Mouse (Mus musculus) megakaryocyte, embryonic 14.5 days (primary cell): ENCODE data around the gene Tnfrsf14. TPM values are rescaled to one million over a fixed set of nuclear protein-coding genes. Genes with fewer than 3 reads are reported as not detected.

Experiments used
- H3K27me3 ChIP-seq: replicated peaks from 2 replicates; pipeline ENCODE3; 2012; ENCODE audit warnings: inconsistent platforms
- H3K36me3 ChIP-seq: replicated peaks from 2 replicates; pipeline ENCODE3; 2012; ENCODE audit warnings: low read length, inconsistent platforms, mixed read lengths
- H3K4me1 ChIP-seq: 2 replicates; pipeline ENCODE4 v1.6.1; 2012; ENCODE audit warnings: inconsistent platforms
- H3K4me3 ChIP-seq: replicated peaks from 2 replicates; pipeline ENCODE3; 2012; ENCODE audit warnings: moderate library complexity, mild to moderate bottlenecking, inconsistent platforms
- H3K9me3 ChIP-seq: 2 replicates; pipeline ENCODE4 v1.6.1; 2012; ENCODE audit warnings: inconsistent platforms
- FLI1 ChIP-seq: IDR thresholded peaks from 2 replicates; pipeline ENCODE4 v1.6.1; 2012; ENCODE audit warnings: low read length, inconsistent platforms, mixed read lengths
- GATA1 ChIP-seq: IDR thresholded peaks from 3 replicates; pipeline ENCODE4 v1.6.1; 2012; ENCODE audit warnings: mixed read lengths, low read length, inconsistent platforms, borderline replicate concordance
- polyA plus RNA-seq: library from polyadenylated mRNA; stranded (reverse); fragments of >175 nt; gene quantifications from 2 replicates; pipeline ENCODE4 v1.2.3, GENCODE M21; 2012; ENCODE audit warnings: low replicate concordance; ENCODE audit not compliant: insufficient read depth

Gene Tnfrsf14
- polyA plus RNA-seq, 1 experiment, result 5.4 TPM

- TF ChIP-seq FLI1 (no peak), GATA1 (no peak)
- peaks cover 13% of the 10 kb centered on the region for H3K9me3 ChIP-seq
- H3K4me3 ChIP-seq, result no peak overlapping the region
- peaks cover 61% of the 10 kb centered on the region for H3K36me3 ChIP-seq
- peaks cover 2% of the 10 kb centered on the region for H3K27me3 ChIP-seq
- peaks cover 20% of the 10 kb centered on the region for H3K4me1 ChIP-seq
Measured at GRCm38 (mm10) chr4:154922291-154922690, 6.1 kb downstream of the Tnfrsf14 start.

- Histone ChIP-seq H3K9me3 (no peaks in the 10 kb centered on the region; the same call in 1 of the 2 replicates), H3K27me3 (peaks cover 11% of the 10 kb centered on the region), H3K4me3 (no peak overlapping the region), H3K36me3 (peaks cover 19% of the 10 kb centered on the region), H3K4me1 (peaks cover 16% of the 10 kb centered on the region)
- TF ChIP-seq GATA1, result no peak
- TF ChIP-seq FLI1, result no peak
Measured at GRCm38 (mm10) chr4:154916662-154917061, 11.7 kb downstream of the Tnfrsf14 start.

- Histone ChIP-seq H3K27me3 (peaks cover 11% of the 10 kb centered on the region), H3K4me1 (peaks cover 30% of the 10 kb centered on the region), H3K36me3 (peaks cover 16% of the 10 kb centered on the region), H3K4me3 (no peak overlapping the region), H3K9me3 (no peaks in the 10 kb centered on the region; the same call in 1 of the 2 replicates)
- TF ChIP-seq FLI1 (no peak), GATA1 (no peak)
Measured at GRCm38 (mm10) chr4:154915286-154915685, 13.1 kb downstream of the Tnfrsf14 start.

GRCm38 (mm10) chr4:154914707-154915106 lies 13.7 kb downstream of the Tnfrsf14 start:
- peaks cover 11% of the 10 kb centered on the region for H3K27me3 ChIP-seq
- H3K9me3 ChIP-seq, result no peaks in the 10 kb centered on the region; the same call in 1 of the 2 replicates
- H3K4me1 ChIP-seq, result peaks cover 31% of the 10 kb centered on the region
- peaks cover 16% of the 10 kb centered on the region for H3K36me3 ChIP-seq
- no peak overlapping the region for H3K4me3 ChIP-seq
- TF ChIP-seq FLI1 (no peak), GATA1 (no peak)

GRCm38 (mm10) chr4:154914252-154914651 lies 14.1 kb downstream of the Tnfrsf14 start:
- peaks cover 16% of the 10 kb centered on the region for H3K36me3 ChIP-seq
- TF ChIP-seq GATA1 (no peak), FLI1 (no peak)
- no peaks in the 10 kb centered on the region; the same call in 1 of the 2 replicates for H3K9me3 ChIP-seq
- H3K4me1 ChIP-seq, result peaks cover 31% of the 10 kb centered on the region
- no peak overlapping the region for H3K4me3 ChIP-seq
- H3K27me3 ChIP-seq, result peaks cover 11% of the 10 kb centered on the region

GRCm38 (mm10) chr4:154913845-154914244 lies 14.5 kb downstream of the Tnfrsf14 start:
- no peak overlapping the region for H3K4me3 ChIP-seq
- TF ChIP-seq GATA1 (no peak), FLI1 (no peak)
- peaks cover 32% of the 10 kb centered on the region for H3K4me1 ChIP-seq
- peaks cover 16% of the 10 kb centered on the region for H3K36me3 ChIP-seq
- no peaks in the 10 kb centered on the region; the same call in 1 of the 2 replicates for H3K9me3 ChIP-seq
- H3K27me3 ChIP-seq, result peaks cover 11% of the 10 kb centered on the region

- Histone ChIP-seq H3K36me3 (peaks cover 1% of the 10 kb centered on the region), H3K27me3 (peaks cover 11% of the 10 kb centered on the region), H3K9me3 (no peaks in the 10 kb centered on the region), H3K4me3 (no peak overlapping the region), H3K4me1 (peaks cover 44% of the 10 kb centered on the region)
- TF ChIP-seq FLI1, result no peak
- TF ChIP-seq GATA1, result no peak
Measured at GRCm38 (mm10) chr4:154911644-154912043, 16.7 kb downstream of the Tnfrsf14 start.

GRCm38 (mm10) chr4:154910606-154911522 lies 17.5 kb downstream of the Tnfrsf14 start:
- Histone ChIP-seq H3K27me3 (peaks cover 11% of the 10 kb centered on the region), H3K4me1 (peaks cover 44% of the 10 kb centered on the region), H3K4me3 (peak overlapping the region; percentile 48), H3K9me3 (no peaks in the 10 kb centered on the region), H3K36me3 (no peaks in the 10 kb centered on the region)
- TF ChIP-seq FLI1 (no peak), GATA1 (no peak)

GRCm38 (mm10) chr4:154908490-154908889 lies 19.9 kb downstream of the Tnfrsf14 start:
- Histone ChIP-seq H3K4me3 (no peak overlapping the region), H3K4me1 (peaks cover 50% of the 10 kb centered on the region), H3K27me3 (peaks cover 3% of the 10 kb centered on the region), H3K36me3 (no peaks in the 10 kb centered on the region), H3K9me3 (no peaks in the 10 kb centered on the region)
- TF ChIP-seq FLI1, result no peak
- TF ChIP-seq GATA1, result no peak

- Histone ChIP-seq H3K4me1 (peaks cover 50% of the 10 kb centered on the region), H3K27me3 (no peaks in the 10 kb centered on the region), H3K9me3 (no peaks in the 10 kb centered on the region), H3K4me3 (no peak overlapping the region), H3K36me3 (no peaks in the 10 kb centered on the region)
- TF ChIP-seq GATA1 (no peak), FLI1 (no peak)
Measured at GRCm38 (mm10) chr4:154907833-154908232, 20.5 kb downstream of the Tnfrsf14 start.
